Mouse (Mus musculus) T-cell, adult 2 months (primary cell): ENCODE data around the gene Nav2.
A peak's percentile ranks its signal among the peaks of the same experiment; 100 is the strongest.

Experiments
- DNase-seq: peaks from one replicate; pipeline ENCODE4 v3.0.0; 2022; ENCODE audit warnings: low spot score

The Nav2 gene

GRCm38 (mm10) chr7:48891029-48891428 lies 17.5 kb upstream of the Nav2 start:
- no peak for DNase-seq

GRCm38 (mm10) chr7:48893093-48893492 lies 15.4 kb upstream of the Nav2 start:
- no peak for DNase-seq

- peak; percentile 40 for DNase-seq
These were observed 14.4 kb upstream of the Nav2 start for GRCm38 (mm10) chr7:48894152-48894551.

- no peak for DNase-seq
These were observed 13.8 kb upstream of the Nav2 start for GRCm38 (mm10) chr7:48894763-48895162.

GRCm38 (mm10) chr7:48895475-48895874 lies 13.0 kb upstream of the Nav2 start:
- no peak for DNase-seq

- DNase-seq = no peak
These were observed 12.5 kb upstream of the Nav2 start for GRCm38 (mm10) chr7:48896051-48896450.

- DNase-seq = no peak
These were observed 10.9 kb upstream of the Nav2 start for GRCm38 (mm10) chr7:48897539-48898163.

- DNase-seq = no peak
These were observed 10.1 kb upstream of the Nav2 start for GRCm38 (mm10) chr7:48898416-48898815.

- DNase-seq = no peak
These were observed 7.9 kb upstream of the Nav2 start for GRCm38 (mm10) chr7:48900408-48901167.

GRCm38 (mm10) chr7:48902454-48902853 lies 6.1 kb upstream of the Nav2 start:
- no peak for DNase-seq

GRCm38 (mm10) chr7:48909342-48909671 lies 791 bp downstream of the Nav2 start:
- DNase-seq = no peak

- no peak for DNase-seq
These were observed 1.8 kb downstream of the Nav2 start for GRCm38 (mm10) chr7:48910282-48910681.

- DNase-seq = no peak
These were observed 2.6 kb downstream of the Nav2 start for GRCm38 (mm10) chr7:48911146-48911545.

- DNase-seq = no peak
These were observed 6.4 kb downstream of the Nav2 start for GRCm38 (mm10) chr7:48914630-48915506.

GRCm38 (mm10) chr7:48917463-48917862 lies 8.9 kb downstream of the Nav2 start:
- no peak for DNase-seq

- DNase-seq = no peak
These were observed 9.5 kb downstream of the Nav2 start for GRCm38 (mm10) chr7:48917988-48918387.

- DNase-seq = no peak
These were observed 9.9 kb downstream of the Nav2 start for GRCm38 (mm10) chr7:48918389-48918788.

GRCm38 (mm10) chr7:48923620-48924019 lies 15.1 kb downstream of the Nav2 start:
- no peak for DNase-seq

GRCm38 (mm10) chr7:48925214-48925613 lies 16.7 kb downstream of the Nav2 start:
- no peak for DNase-seq

- peak; percentile 38 for DNase-seq
These were observed 19.8 kb downstream of the Nav2 start for GRCm38 (mm10) chr7:48928364-48928763.

GRCm38 (mm10) chr7:48930399-48930798 lies 21.9 kb downstream of the Nav2 start:
- DNase-seq = no peak

- DNase-seq = no peak
These were observed 23.6 kb downstream of the Nav2 start for GRCm38 (mm10) chr7:48932138-48932537.

GRCm38 (mm10) chr7:48934816-48935215 lies 26.3 kb downstream of the Nav2 start:
- DNase-seq = no peak
